Mouse (Mus musculus) midbrain, embryonic 13.5 days (tissue): Measurements from ENCODE around the gene She. TPM values are rescaled to one million over a fixed set of nuclear protein-coding genes. Genes with fewer than 3 reads are reported as not detected.
"Not testable (repeated sequence)": the region's sequence is repeated elsewhere in the genome, so short reads cannot be mapped to it uniquely, and the experiment has no call there.

Source experiments
- ATAC-seq: fragments of 200-750 bp; cut with Nextera tagmentation; 2 replicates; pipeline ENCODE4 v1.8.0; 2017; ENCODE audit warnings: mild to moderate bottlenecking, moderate TSS enrichment, moderate library complexity
- H3K27ac ChIP-seq: fragments of 300-500 bp; sonication (generic); 2 replicates; pipeline ENCODE4 v1.5.1; 2015; ENCODE audit warnings: inconsistent platforms, mild to moderate bottlenecking, moderate library complexity
- H3K27me3 ChIP-seq: fragments of 300-500 bp; sonication (generic); 2 replicates; pipeline ENCODE4 v1.6.1; 2015; ENCODE audit warnings: mild to moderate bottlenecking, inconsistent platforms
- H3K36me3 ChIP-seq: fragments of 300-500 bp; sonication (generic); 2 replicates; pipeline ENCODE4 v1.6.1; 2015; ENCODE audit warnings: mild to moderate bottlenecking, inconsistent platforms
- H3K4me1 ChIP-seq: fragments of 300-500 bp; sonication (generic); replicated peaks from 2 replicates; pipeline ENCODE4 v1.6.1; 2015; ENCODE audit warnings: inconsistent platforms
- H3K4me2 ChIP-seq: fragments of 300-500 bp; sonication (generic); replicated peaks from 2 replicates; pipeline ENCODE4 v1.6.1; 2015; ENCODE audit warnings: moderate library complexity, mild to moderate bottlenecking, inconsistent platforms
- H3K4me3 ChIP-seq: fragments of 300-500 bp; sonication (generic); replicated peaks from 2 replicates; pipeline ENCODE4 v1.5.1; 2015; ENCODE audit warnings: mild to moderate bottlenecking, inconsistent platforms
- H3K9ac ChIP-seq: fragments of 300-500 bp; sonication (generic); replicated peaks from 2 replicates; pipeline ENCODE4 v1.6.1; 2015; ENCODE audit warnings: mild to moderate bottlenecking, inconsistent platforms
- H3K9me3 ChIP-seq: fragments of 300-500 bp; sonication (generic); 2 replicates; pipeline ENCODE4 v1.6.1; 2016; ENCODE audit warnings: mild to moderate bottlenecking, inconsistent platforms
- WGBS: fragments of 180-500 bp; shearing (Covaris S2); methylation state at CpG from one replicate; pipeline ENCODE4 v1.1.7; 2015; 5-methylcytosine and 5-hydroxymethylcytosine counted together
- polyA plus RNA-seq: library from polyadenylated mRNA; unstranded; fragments of >200 nt; fragmentation: Nextera tagmentation; extraction: Ambion mirVana; gene quantifications from 2 replicates; pipeline ENCODE4 v1.2.1, GENCODE M21; 2015

She gene
- polyA plus RNA-seq, 1 experiment from 2014 or later = 1.6 TPM

GRCm38 (mm10) chr3:89848083-89848482 is 16.9 kb downstream of the She start:
- WGBS = 92% methylated on average over 6 of the region's 6 CpGs
- Histone ChIP-seq H3K9ac (no peak overlapping the region), H3K4me2 (no peak overlapping the region), H3K36me3 (no peaks in the 10 kb centered on the region), H3K4me3 (no peak overlapping the region), H3K27me3 (no peaks in the 10 kb centered on the region), H3K9me3 (no peaks in the 10 kb centered on the region), H3K4me1 (no peaks in the 10 kb centered on the region), H3K27ac (no peak overlapping the region)
- no peak for ATAC-seq

GRCm38 (mm10) chr3:89853752-89854151 is 22.6 kb downstream of the She start:
- Histone ChIP-seq H3K4me2 (no peak overlapping the region), H3K4me3 (no peak overlapping the region), H3K9ac (no peak overlapping the region), H3K27ac (no peak overlapping the region), H3K27me3 (no peaks in the 10 kb centered on the region), H3K9me3 (no peaks in the 10 kb centered on the region), H3K36me3 (no peaks in the 10 kb centered on the region), H3K4me1 (no peaks in the 10 kb centered on the region)
- 75% methylated on average over 5 of the region's 5 CpGs for WGBS
- no peak for ATAC-seq

GRCm38 (mm10) chr3:89857353-89857752 is 26.2 kb downstream of the She start:
- H3K9ac ChIP-seq = no peak overlapping the region
- no peak overlapping the region for H3K4me3 ChIP-seq
- H3K4me1 ChIP-seq = peaks cover 15% of the 10 kb centered on the region
- 85% methylated on average over 3 of the region's 3 CpGs for WGBS
- H3K27me3 ChIP-seq = no peaks in the 10 kb centered on the region
- ATAC-seq = no peak
- no peaks in the 10 kb centered on the region for H3K9me3 ChIP-seq
- no peak overlapping the region for H3K4me2 ChIP-seq
- H3K27ac ChIP-seq = no peak overlapping the region
- H3K36me3 ChIP-seq = no peaks in the 10 kb centered on the region

GRCm38 (mm10) chr3:89858123-89858522 is 27.0 kb downstream of the She start:
- Histone ChIP-seq H3K36me3 (no peaks in the 10 kb centered on the region), H3K9me3 (no peaks in the 10 kb centered on the region), H3K4me1 (peaks cover 15% of the 10 kb centered on the region), H3K27ac (no peak overlapping the region), H3K4me3 (no peak overlapping the region), H3K27me3 (no peaks in the 10 kb centered on the region), H3K4me2 (no peak overlapping the region), H3K9ac (no peak overlapping the region)
- WGBS = 14% methylated on average over 4 of the region's 4 CpGs
- ATAC-seq = no peak

- H3K4me2 ChIP-seq = no peak overlapping the region
- no peaks in the 10 kb centered on the region for H3K36me3 ChIP-seq
- no peak overlapping the region for H3K27ac ChIP-seq
- WGBS = 76% methylated on average over 8 of the region's 8 CpGs
- ATAC-seq = no peak
- no peaks in the 10 kb centered on the region for H3K9me3 ChIP-seq
- H3K9ac ChIP-seq = no peak overlapping the region
- no peak overlapping the region for H3K4me3 ChIP-seq
- peaks cover 15% of the 10 kb centered on the region for H3K4me1 ChIP-seq
- no peaks in the 10 kb centered on the region for H3K27me3 ChIP-seq
Measured at GRCm38 (mm10) chr3:89858888-89859287, 27.7 kb downstream of the She start.

GRCm38 (mm10) chr3:89859936-89860335 is 28.8 kb downstream of the She start:
- no peaks in the 10 kb centered on the region for H3K9me3 ChIP-seq
- WGBS = 72% methylated on average over 3 of the region's 3 CpGs
- H3K27me3 ChIP-seq = no peaks in the 10 kb centered on the region
- no peak for ATAC-seq
- no peak overlapping the region for H3K4me2 ChIP-seq
- no peaks in the 10 kb centered on the region for H3K36me3 ChIP-seq
- H3K27ac ChIP-seq = no peak overlapping the region
- no peak overlapping the region for H3K9ac ChIP-seq
- H3K4me3 ChIP-seq = no peak overlapping the region
- H3K4me1 ChIP-seq = peaks cover 15% of the 10 kb centered on the region

GRCm38 (mm10) chr3:89860343-89860742 is 29.2 kb downstream of the She start:
- no peak overlapping the region for H3K9ac ChIP-seq

GRCm38 (mm10) chr3:89861070-89861469 is 29.9 kb downstream of the She start:
- WGBS = 13% methylated on average over 4 of the region's 4 CpGs
- Histone ChIP-seq H3K9me3 (no peaks in the 10 kb centered on the region), H3K27me3 (no peaks in the 10 kb centered on the region), H3K4me3 (no peak overlapping the region), H3K36me3 (no peaks in the 10 kb centered on the region), H3K4me1 (peaks cover 23% of the 10 kb centered on the region), H3K9ac (peak overlapping the region; percentile 4; the same call in 1 of the 2 replicates), H3K4me2 (0 out of 2 replicates have a peak overlapping the region, but pooled peaks have one; percentile 6), H3K27ac (peak overlapping the region; percentile 36; the same call in 1 of the 2 replicates)
- ATAC-seq = peak; percentile 67

More at GRCm38 (mm10) chr3:89860343-89860742, 29.2 kb downstream of the She start:
- 0 out of 2 replicates have a peak overlapping the region, but pooled peaks have one; percentile 36 for H3K27ac ChIP-seq
- no peak for ATAC-seq
- H3K36me3 ChIP-seq = no peaks in the 10 kb centered on the region
- no peaks in the 10 kb centered on the region for H3K9me3 ChIP-seq
- no peak overlapping the region for H3K4me3 ChIP-seq
- 73% methylated on average over 3 of the region's 3 CpGs for WGBS
- no peaks in the 10 kb centered on the region for H3K27me3 ChIP-seq
- peaks cover 19% of the 10 kb centered on the region for H3K4me1 ChIP-seq
- no peak overlapping the region for H3K4me2 ChIP-seq

GRCm38 (mm10) chr3:89862182-89862761 is 31.1 kb downstream of the She start:
- 86% methylated on average over 8 of the region's 8 CpGs for WGBS

GRCm38 (mm10) chr3:89863276-89863675 is 32.1 kb downstream of the She start:
- H3K27me3 ChIP-seq, H3K27ac ChIP-seq, H3K9ac ChIP-seq, H3K36me3 ChIP-seq, H3K9me3 ChIP-seq, H3K4me2 ChIP-seq, ATAC-seq, H3K4me3 ChIP-seq: not testable (repeated sequence)
- peaks cover 29% of the 10 kb centered on the region for H3K4me1 ChIP-seq
- WGBS = 82% methylated on average over 3 of the region's 3 CpGs

More at GRCm38 (mm10) chr3:89862182-89862761, 31.1 kb downstream of the She start:
- Histone ChIP-seq H3K27me3 (no peaks in the 10 kb centered on the region), H3K9ac (no peak overlapping the region), H3K36me3 (no peaks in the 10 kb centered on the region), H3K4me3 (no peak overlapping the region), H3K27ac (no peak overlapping the region), H3K4me1 (peaks cover 23% of the 10 kb centered on the region), H3K9me3 (no peaks in the 10 kb centered on the region), H3K4me2 (no peak overlapping the region)
- ATAC-seq = no peak

- Histone ChIP-seq H3K4me2 (no peak overlapping the region), H3K4me1 (peaks cover 32% of the 10 kb centered on the region), H3K9me3 (no peaks in the 10 kb centered on the region), H3K36me3 (no peaks in the 10 kb centered on the region), H3K27ac (no peak overlapping the region), H3K9ac (no peak overlapping the region), H3K4me3 (no peak overlapping the region), H3K27me3 (no peaks in the 10 kb centered on the region)
- WGBS = 81% methylated on average over 9 of the region's 9 CpGs
- ATAC-seq = no peak
Measured at GRCm38 (mm10) chr3:89863716-89864509, 32.7 kb downstream of the She start.

GRCm38 (mm10) chr3:89865020-89865419 is 33.9 kb downstream of the She start:
- WGBS = 56% methylated on average over 6 of the region's 6 CpGs
- Histone ChIP-seq H3K27ac (no peak overlapping the region), H3K9ac (no peak overlapping the region), H3K4me3 (no peak overlapping the region), H3K9me3 (no peaks in the 10 kb centered on the region), H3K4me1 (peaks cover 30% of the 10 kb centered on the region), H3K4me2 (no peak overlapping the region), H3K27me3 (no peaks in the 10 kb centered on the region), H3K36me3 (no peaks in the 10 kb centered on the region)
- ATAC-seq = no peak
